Mouse (Mus musculus) limb, embryonic 14.5 days (tissue): ENCODE results near the gene Cabs1. TPM values are rescaled to one million over a fixed set of nuclear protein-coding genes. Genes with fewer than 3 reads are reported as not detected.

Experiments used
- ATAC-seq: fragments of 200-750 bp; cut with Nextera tagmentation; 2 replicates; pipeline ENCODE4 v1.8.0; 2017; ENCODE audit warnings: low read depth, moderate number of reproducible peaks, moderate TSS enrichment; ENCODE audit not compliant: low FRiP score
- DNase-seq: peaks from one replicate; pipeline ENCODE4 v3.0.0-alpha.2; 2015; ENCODE audit warnings: low spot score
- H3K27ac ChIP-seq: fragments of 300-500 bp; sonication (generic); replicated peaks from 2 replicates; pipeline ENCODE4 v1.5.1; 2014; ENCODE audit warnings: low read depth, mild to moderate bottlenecking, low read length, moderate library complexity, mixed read lengths
- H3K27me3 ChIP-seq: fragments of 300-500 bp; sonication (generic); 2 replicates; pipeline ENCODE4 v1.6.1; 2014; ENCODE audit warnings: low read length, mixed read lengths; ENCODE audit not compliant: control insufficient read depth, insufficient read depth
- H3K36me3 ChIP-seq: fragments of 300-500 bp; sonication (generic); 2 replicates; pipeline ENCODE4 v1.6.1; 2014; ENCODE audit warnings: mild to moderate bottlenecking, low read length, moderate library complexity, mixed read lengths; ENCODE audit not compliant: control insufficient read depth, insufficient read depth
- H3K4me1 ChIP-seq: fragments of 300-500 bp; sonication (generic); 2 replicates; pipeline ENCODE4 v1.6.1; 2014; ENCODE audit warnings: antibody characterized with exemption, low read length, mixed read lengths; ENCODE audit not compliant: control insufficient read depth, insufficient read depth
- H3K4me2 ChIP-seq: fragments of 300-500 bp; sonication (generic); replicated peaks from 2 replicates; pipeline ENCODE4 v1.6.1; 2014; ENCODE audit warnings: low read depth, mild to moderate bottlenecking, low read length, moderate library complexity; ENCODE audit not compliant: severe bottlenecking
- H3K4me3 ChIP-seq: fragments of 300-500 bp; sonication (generic); replicated peaks from 2 replicates; pipeline ENCODE4 v1.5.1; 2014; ENCODE audit warnings: low read length
- H3K9ac ChIP-seq: fragments of 300-500 bp; sonication (generic); 2 replicates; pipeline ENCODE4 v1.6.1; 2014; ENCODE audit warnings: mild to moderate bottlenecking, low read depth, low read length, moderate library complexity; ENCODE audit not compliant: severe bottlenecking
- H3K9me3 ChIP-seq: fragments of 300-500 bp; sonication (generic); 2 replicates; pipeline ENCODE4 v1.6.1; 2016; ENCODE audit warnings: low read length; ENCODE audit not compliant: control insufficient read depth
- POLR2A ChIP-seq: fragments of 200-500 bp; IDR thresholded peaks from 2 replicates; pipeline ENCODE4 v1.8.0; 2012; ENCODE audit warnings: inconsistent platforms, mild to moderate bottlenecking, moderate library complexity, borderline replicate concordance; ENCODE audit not compliant: insufficient read depth, insufficient read length; ENCODE audit errors: extremely low read depth
- WGBS: fragments of 180-500 bp; shearing (Covaris S2); extraction: QIAGEN DNeasy Blood & Tissue Kit; methylation state at CpG from one replicate; pipeline ENCODE4 v1.1.7; 2014; 5-methylcytosine and 5-hydroxymethylcytosine counted together
- polyA plus RNA-seq, 2 experiments: library from polyadenylated mRNA; depleted of rRNA in 1 of 2; stranded (reverse) in 1 of 2; unstranded in 1 of 2; fragments of >200 nt; fragmentation: Nextera tagmentation in 1 of 2; extraction: Ambion mirVana in 1 of 2; gene quantifications; 2 replicates each; pipeline versions ENCODE4 v1.2.1 to v1.2.3; 2012 to 2014

Gene Cabs1
- polyA plus RNA-seq (2012; rRNA removed) (not detected in 2 replicates), polyA plus RNA-seq (2014; fragmentation: Nextera tagmentation; extraction: Ambion mirVana) (not detected in 2 replicates)

DNA sequence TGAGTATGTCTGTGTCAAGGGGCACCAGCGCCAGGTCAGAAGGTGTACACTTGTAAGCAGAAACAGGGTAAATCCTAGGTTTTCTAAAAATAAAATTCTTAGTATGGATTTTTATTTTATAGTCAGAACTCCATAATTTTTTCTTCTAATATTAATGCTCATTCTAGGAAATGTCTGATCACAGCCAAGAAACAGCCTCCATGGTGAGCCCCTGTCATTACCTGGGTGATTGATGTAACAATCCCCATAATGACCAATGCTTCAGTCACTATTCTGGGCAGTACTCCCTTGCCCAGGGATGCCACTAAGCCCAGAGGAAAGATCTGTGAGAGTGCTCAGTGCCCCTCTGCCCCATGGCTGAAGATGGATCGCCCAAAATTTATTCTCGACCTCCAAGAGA, at the start of gene Cabs1:
Gene Cabs1, plus strand, starts transcription at position 301 of the 400 bp plus-strand sequence.
- no peak for ATAC-seq
- no peaks in the 10 kb centered on the region for H3K4me1 ChIP-seq
- TF ChIP-seq POLR2A = no peak
- no peaks in the 10 kb centered on the region for H3K27me3 ChIP-seq
- no peak within 1 kb of the TSS for H3K9ac ChIP-seq
- no peak within 1 kb of the TSS for H3K4me3 ChIP-seq
- WGBS = 77% methylated on average over 3 of the region's 3 CpGs
- no peaks in the 10 kb centered on the region for H3K36me3 ChIP-seq
- no peak within 1 kb of the TSS for H3K27ac ChIP-seq
- H3K9me3 ChIP-seq = no peaks in the 10 kb centered on the region
- DNase-seq = no peak
- no peak within 1 kb of the TSS for H3K4me2 ChIP-seq

DNA sequence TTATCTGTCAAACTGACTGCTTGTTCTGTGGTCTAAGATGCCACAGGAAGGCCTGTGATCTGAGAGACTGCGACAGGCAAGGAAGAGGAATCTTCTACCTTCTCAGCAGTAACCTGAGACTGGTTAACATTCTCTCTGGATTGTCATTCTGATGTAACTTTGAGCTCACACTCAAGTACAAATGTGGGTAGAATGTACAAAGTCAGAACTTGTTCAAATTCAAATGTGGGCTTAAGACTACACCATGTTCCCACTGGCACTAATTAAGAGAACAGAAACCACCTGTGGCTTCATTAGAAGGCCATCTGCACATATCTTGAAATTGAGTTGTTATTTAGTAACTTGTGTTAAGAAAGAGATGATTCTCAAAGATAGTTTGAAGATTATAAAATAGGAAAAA, 47.6 kb upstream of the Cabs1 start:
- H3K9ac ChIP-seq = no peak overlapping the region
- WGBS = 63% methylated on average over 1 of the region's 1 CpGs
- no peak overlapping the region for H3K27ac ChIP-seq
- H3K27me3 ChIP-seq = no peaks in the 10 kb centered on the region
- H3K36me3 ChIP-seq = no peaks in the 10 kb centered on the region
- no peak for TF ChIP-seq POLR2A
- no peak overlapping the region for H3K4me3 ChIP-seq
- no peaks in the 10 kb centered on the region for H3K4me1 ChIP-seq
- ATAC-seq (no peak), DNase-seq (no peak)
- no peaks in the 10 kb centered on the region for H3K9me3 ChIP-seq
- H3K4me2 ChIP-seq = no peak overlapping the region

DNA sequence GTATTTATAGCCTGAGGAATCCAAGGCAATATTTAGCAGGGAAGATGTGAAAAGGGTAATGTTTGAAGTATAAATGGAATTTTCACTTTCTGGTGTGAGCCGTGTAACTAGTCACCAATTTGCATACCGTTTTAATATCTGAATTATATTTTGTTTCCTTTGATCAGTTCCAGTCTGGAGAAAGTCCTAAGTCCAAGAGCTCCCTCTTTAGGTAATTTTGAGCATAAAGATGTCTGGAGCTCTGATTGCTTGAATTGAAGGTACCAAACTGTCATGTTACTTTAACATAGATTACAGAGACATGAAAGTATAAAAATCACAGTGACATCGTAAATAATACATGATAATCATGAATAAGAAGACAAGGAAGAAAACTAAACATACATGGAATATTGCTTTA, 38.5 kb upstream of the Cabs1 start:
- ATAC-seq (no peak), DNase-seq (no peak)
- H3K9me3 ChIP-seq = no peaks in the 10 kb centered on the region
- no peak overlapping the region for H3K4me3 ChIP-seq
- H3K4me1 ChIP-seq = no peaks in the 10 kb centered on the region
- WGBS = 53% methylated on average over 3 of the region's 3 CpGs
- H3K27me3 ChIP-seq = no peaks in the 10 kb centered on the region
- H3K9ac ChIP-seq = no peak overlapping the region
- no peaks in the 10 kb centered on the region for H3K36me3 ChIP-seq
- no peak overlapping the region for H3K27ac ChIP-seq
- TF ChIP-seq POLR2A = no peak
- no peak overlapping the region for H3K4me2 ChIP-seq

DNA sequence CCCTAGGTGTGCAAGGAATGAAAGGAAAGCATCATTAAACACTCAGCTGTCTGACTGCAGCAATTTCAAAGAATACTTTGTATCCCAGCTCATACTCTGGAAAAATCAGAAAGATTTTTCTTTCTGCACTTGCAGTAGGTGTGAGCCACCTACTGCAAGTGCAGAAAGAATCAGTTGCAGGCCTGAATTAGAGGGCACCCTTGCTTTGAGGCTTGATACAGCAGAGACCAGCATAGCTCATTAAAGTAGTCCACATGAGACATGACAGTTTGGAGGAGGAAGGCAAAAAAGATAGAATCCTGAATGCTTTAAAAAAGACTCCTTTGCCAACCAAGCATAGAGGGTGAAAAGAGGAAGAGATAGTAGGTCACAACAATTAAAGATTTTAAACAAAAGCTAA, 36.7 kb upstream of the Cabs1 start:
- Histone ChIP-seq H3K4me2 (no peak overlapping the region), H3K27me3 (no peaks in the 10 kb centered on the region), H3K27ac (no peak overlapping the region), H3K9ac (no peak overlapping the region), H3K4me1 (no peaks in the 10 kb centered on the region), H3K9me3 (no peaks in the 10 kb centered on the region), H3K36me3 (no peaks in the 10 kb centered on the region), H3K4me3 (no peak overlapping the region)
- ATAC-seq (no peak), DNase-seq (no peak)
- no peak for TF ChIP-seq POLR2A

DNA sequence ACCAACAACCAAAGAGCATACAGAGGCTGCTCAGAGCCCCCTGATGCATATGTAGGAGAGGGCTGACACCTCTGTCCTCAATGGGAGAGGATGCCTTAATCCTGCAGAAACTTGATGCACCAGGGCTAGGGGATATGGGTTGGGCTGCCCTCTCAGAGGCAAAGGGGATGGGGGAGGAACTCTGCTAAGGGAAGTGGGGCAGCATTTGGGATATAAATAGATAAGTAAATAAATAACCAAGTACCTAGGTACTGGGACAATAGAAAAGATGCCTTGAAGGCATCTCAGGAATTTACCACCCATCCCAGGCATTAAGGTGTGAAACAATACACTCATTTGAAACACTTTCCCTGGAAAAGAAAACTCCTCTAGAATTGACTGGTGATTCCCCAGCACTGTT, 27.4 kb upstream of the Cabs1 start:
- H3K9ac ChIP-seq = no peak overlapping the region
- DNase-seq = no peak
- no peak overlapping the region for H3K27ac ChIP-seq
- H3K36me3 ChIP-seq = no peaks in the 10 kb centered on the region
- no peak for ATAC-seq
- no peak for TF ChIP-seq POLR2A
- H3K9me3 ChIP-seq = no peaks in the 10 kb centered on the region
- no peak overlapping the region for H3K4me3 ChIP-seq
- no peaks in the 10 kb centered on the region for H3K27me3 ChIP-seq
- no peaks in the 10 kb centered on the region for H3K4me1 ChIP-seq
- no peak overlapping the region for H3K4me2 ChIP-seq

DNA sequence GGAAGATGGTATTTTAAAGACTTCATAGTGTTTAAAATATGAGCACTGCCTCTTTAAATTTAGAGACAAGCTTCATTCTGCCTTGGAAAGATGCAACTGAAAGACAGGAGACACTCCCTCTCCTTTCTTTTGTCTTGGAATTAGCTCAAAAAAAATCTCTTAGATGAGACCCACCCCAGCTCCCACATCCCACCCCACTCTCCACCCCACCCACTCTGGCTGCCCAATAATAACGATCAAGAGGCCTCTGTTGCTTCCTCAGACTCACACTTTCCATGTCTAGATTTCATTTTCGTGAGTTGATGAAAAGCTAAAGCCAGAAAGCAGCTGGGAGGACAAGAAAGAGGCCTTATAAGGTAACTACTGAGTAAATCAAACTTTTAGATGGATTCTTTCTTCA, 10.0 kb upstream of the Cabs1 start, which contains the start of the genes 2310003L06Rik and Gm28434:
Gene 2310003L06Rik, plus strand, starts transcription at position 259 of the 400 bp plus-strand sequence.
Gene Gm28434, plus strand, starts transcription at position 317 of the 400 bp plus-strand sequence.
- 67% methylated on average over 2 of the region's 2 CpGs for WGBS
- H3K4me2 ChIP-seq = no peak within 1 kb of the TSS
- H3K27ac ChIP-seq = no peak within 1 kb of the TSS
- no peaks in the 10 kb centered on the region for H3K9me3 ChIP-seq
- no peaks in the 10 kb centered on the region for H3K4me1 ChIP-seq
- TF ChIP-seq POLR2A = no peak
- H3K27me3 ChIP-seq = no peaks in the 10 kb centered on the region
- no peak within 1 kb of the TSS for H3K4me3 ChIP-seq
- no peaks in the 10 kb centered on the region for H3K36me3 ChIP-seq
- H3K9ac ChIP-seq = no peak within 1 kb of the TSS
- DNase-seq (no peak), ATAC-seq (no peak)
